Mouse (Mus musculus) myocyte (in vitro differentiated cells): ENCODE results near the gene Tmbim4. TPM values are rescaled to one million over a fixed set of nuclear protein-coding genes. Genes with fewer than 3 reads are reported as not detected.

Experiments
- H3K27me3 ChIP-seq: one replicate; pipeline ENCODE4 v1.6.1; 2011; ENCODE audit not compliant: control insufficient read depth, insufficient read depth, insufficient read length
- H3K36me3 ChIP-seq: one replicate; pipeline ENCODE4 v1.6.1; 2011; ENCODE audit not compliant: control insufficient read depth, insufficient read depth
- H3K4me2 ChIP-seq: one replicate; pipeline ENCODE4 v1.6.1; 2011; ENCODE audit warnings: low read depth, control low read depth
- H3K4me3 ChIP-seq: one replicate; pipeline ENCODE4 v1.5.1; 2011; ENCODE audit warnings: mild to moderate bottlenecking, control low read depth, moderate library complexity
- H3K79me2 ChIP-seq: one replicate; pipeline ENCODE4 v1.6.1; 2011; ENCODE audit not compliant: control insufficient read depth, insufficient read depth
- H3ac ChIP-seq: one replicate; pipeline ENCODE4 v1.6.1; 2011; ENCODE audit not compliant: control insufficient read depth, insufficient read length
- CEBPB ChIP-seq: IDR thresholded peaks from 2 replicates; pipeline ENCODE4 v1.6.1; 2011; ENCODE audit warnings: mild to moderate bottlenecking, moderate library complexity; ENCODE audit not compliant: poor library complexity, insufficient read depth, severe bottlenecking
- E2F4 ChIP-seq: IDR thresholded peaks from one replicate; pipeline ENCODE4 v1.6.1; 2011; ENCODE audit warnings: mild to moderate bottlenecking, control low read depth, moderate library complexity; ENCODE audit not compliant: insufficient read depth
- MAX ChIP-seq: IDR thresholded peaks from one replicate; pipeline ENCODE4 v1.6.1; 2011; ENCODE audit warnings: low read depth, mild to moderate bottlenecking, control low read depth
- MYOD1 ChIP-seq, 3 experiments: IDR thresholded peaks; one replicate each; pipeline ENCODE4 v1.6.1; 2011; ENCODE audit warnings: control low read depth in 2 of 3, low read depth in 2 of 3, mild to moderate bottlenecking in 2 of 3, moderate library complexity in 1 of 3; ENCODE audit not compliant: insufficient read length in 2 of 3, control insufficient read depth in 1 of 3
- MYOG ChIP-seq, 3 experiments: IDR thresholded peaks; one replicate each; pipeline ENCODE4 v1.6.1; 2011; ENCODE audit warnings: control low read depth in 2 of 3, low read depth in 2 of 3, mild to moderate bottlenecking in 2 of 3; ENCODE audit not compliant: insufficient read length in 2 of 3, control insufficient read depth in 1 of 3, insufficient read depth in 1 of 3
- POLR2A ChIP-seq: IDR thresholded peaks from one replicate; pipeline ENCODE4 v1.6.1; 2011; ENCODE audit warnings: low read depth, mild to moderate bottlenecking, control low read depth, moderate library complexity; ENCODE audit not compliant: insufficient read length
- POLR2AphosphoS2 ChIP-seq: IDR thresholded peaks from one replicate; pipeline ENCODE4 v1.6.1; 2011; ENCODE audit warnings: low read depth, control low read depth; ENCODE audit not compliant: insufficient read length
- REST ChIP-seq: IDR thresholded peaks from one replicate; pipeline ENCODE4 v1.6.1; 2011; ENCODE audit warnings: mild to moderate bottlenecking, control low read depth, moderate library complexity; ENCODE audit not compliant: insufficient read depth, insufficient read length
- SRF ChIP-seq: IDR thresholded peaks from one replicate; pipeline ENCODE4 v1.6.1; 2011; ENCODE audit warnings: low read depth; ENCODE audit not compliant: control insufficient read depth, insufficient read length
- TCF12 ChIP-seq: IDR thresholded peaks from one replicate; pipeline ENCODE4 v1.6.1; 2011; ENCODE audit warnings: mild to moderate bottlenecking, control low read depth; ENCODE audit not compliant: poor library complexity, insufficient read depth, severe bottlenecking
- TCF3 ChIP-seq: IDR thresholded peaks from one replicate; pipeline ENCODE4 v1.6.1; 2011; ENCODE audit warnings: low read depth, control low read depth; ENCODE audit not compliant: insufficient read length
- USF1 ChIP-seq: IDR thresholded peaks from one replicate; pipeline ENCODE4 v1.6.1; 2011; ENCODE audit warnings: low read depth, mild to moderate bottlenecking, control low read depth, moderate library complexity
- polyA plus RNA-seq: library from polyadenylated mRNA; unstranded; fragments of >200 nt; fragmentation: generic; extraction: Trizol; gene quantifications from one replicate; pipeline ENCODE4 v1.2.1, GENCODE M21; 2012; ENCODE audit warnings: missing spikeins

The Tmbim4 gene
- polyA plus RNA-seq, 1 experiment = 229 TPM

DNA sequence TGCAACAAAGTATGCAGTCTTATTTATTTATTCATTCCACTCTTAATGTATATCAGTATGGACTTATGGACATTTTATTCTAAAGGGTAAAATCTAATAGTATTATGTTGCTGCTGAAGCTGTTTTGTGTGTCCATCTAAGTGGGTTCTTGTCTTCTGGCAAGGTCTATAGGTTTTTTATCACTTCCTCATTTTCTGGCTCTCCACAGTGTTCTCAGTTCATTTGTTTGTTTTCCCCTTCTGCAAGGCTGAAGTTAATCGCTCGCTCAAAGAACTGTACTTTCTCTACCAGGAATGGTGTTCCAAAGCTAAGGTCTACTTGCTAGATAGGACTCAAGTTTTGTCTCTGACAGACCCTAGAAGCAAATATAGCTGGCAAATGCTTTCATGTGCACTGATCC, 18.0 kb upstream of the Tmbim4 start:
- H3K4me3 ChIP-seq = no peak overlapping the region
- no peak overlapping the region for H3K4me2 ChIP-seq
- H3ac ChIP-seq = no peak overlapping the region
- TF ChIP-seq POLR2AphosphoS2 (no peak), POLR2A (no peak), SRF (no peak), E2F4 (no peak), MAX (no peak), TCF12 (no peak), CEBPB (no peak), USF1 (no peak), REST (no peak)
- no peaks in the 10 kb centered on the region for H3K27me3 ChIP-seq
- H3K36me3 ChIP-seq = no peaks in the 10 kb centered on the region
- no peaks in the 10 kb centered on the region for H3K79me2 ChIP-seq

DNA sequence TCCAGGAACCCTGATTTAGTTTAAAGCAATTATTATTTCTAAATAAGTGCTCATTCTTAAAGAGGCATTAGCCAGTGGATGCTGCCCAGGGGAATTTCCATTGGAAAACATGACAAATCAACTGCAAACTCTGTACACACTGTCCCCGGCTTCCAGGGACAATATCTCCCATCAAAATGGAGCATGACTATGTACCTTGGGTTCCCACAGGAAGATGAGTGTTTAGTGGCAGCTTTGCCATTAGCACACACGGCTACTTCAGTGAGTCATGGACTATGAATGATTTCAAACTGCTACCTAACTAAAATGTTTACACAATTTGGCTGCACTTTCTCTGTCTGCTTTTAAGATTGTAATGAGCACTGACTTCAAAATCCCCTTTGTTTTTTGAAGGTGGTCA, 12.9 kb upstream of the Tmbim4 start:
- H3K4me2 ChIP-seq = no peak overlapping the region

DNA sequence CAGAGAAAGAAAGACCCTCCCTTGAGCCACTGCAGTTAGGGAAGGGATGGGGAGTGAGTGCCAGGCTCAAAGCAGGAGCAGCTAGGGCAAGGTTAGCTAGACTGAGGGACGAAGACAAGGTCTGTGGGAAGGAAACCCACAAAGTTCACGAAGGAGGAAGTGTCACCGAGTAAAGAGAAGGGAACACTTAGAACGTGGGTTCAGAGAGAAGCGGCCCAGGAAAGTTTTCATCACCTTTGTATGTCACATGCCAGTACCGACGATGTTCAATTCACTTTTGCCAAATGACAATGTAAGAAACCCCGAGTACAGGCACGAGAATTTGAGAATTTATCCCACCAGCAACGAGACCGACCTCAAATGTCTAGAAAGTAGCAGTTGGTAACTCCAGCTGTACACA, 12.1 kb upstream of the Tmbim4 start:
- no peak overlapping the region for H3K4me2 ChIP-seq
- H3K4me3 ChIP-seq = no peak overlapping the region
- no peaks in the 10 kb centered on the region for H3K36me3 ChIP-seq
- TF ChIP-seq E2F4 = no peak
- TF ChIP-seq REST = no peak
- no peaks in the 10 kb centered on the region for H3K79me2 ChIP-seq
- no peak overlapping the region for H3ac ChIP-seq
- no peaks in the 10 kb centered on the region for H3K27me3 ChIP-seq

More for the DNA sequence above, 12.9 kb upstream of the Tmbim4 start:
- no peak for TF ChIP-seq MYOD1 (IDR thresholded peaks at IDR 0.05; ENCODE audit: control insufficient read depth in 1 of 3, insufficient read length in 2 of 3, low read depth in 2 of 3)
- TF ChIP-seq SRF = no peak
- no peak for TF ChIP-seq CEBPB
- no peak for TF ChIP-seq POLR2A
- no peak for TF ChIP-seq E2F4
- TF ChIP-seq USF1 = no peak
- TF ChIP-seq REST = no peak
- TF ChIP-seq POLR2AphosphoS2 = no peak
- no peak for TF ChIP-seq TCF12
- no peak for TF ChIP-seq TCF3
- no peak for TF ChIP-seq MYOG (IDR thresholded peaks at IDR 0.05; ENCODE audit: control insufficient read depth in 1 of 3, insufficient read depth in 1 of 3, insufficient read length in 2 of 3, low read depth in 2 of 3)
- no peak for TF ChIP-seq MAX
- H3K36me3 ChIP-seq = no peaks in the 10 kb centered on the region
- no peaks in the 10 kb centered on the region for H3K79me2 ChIP-seq
- H3K27me3 ChIP-seq = no peaks in the 10 kb centered on the region
- H3K4me3 ChIP-seq = no peak overlapping the region
- H3ac ChIP-seq = no peak overlapping the region

DNA sequence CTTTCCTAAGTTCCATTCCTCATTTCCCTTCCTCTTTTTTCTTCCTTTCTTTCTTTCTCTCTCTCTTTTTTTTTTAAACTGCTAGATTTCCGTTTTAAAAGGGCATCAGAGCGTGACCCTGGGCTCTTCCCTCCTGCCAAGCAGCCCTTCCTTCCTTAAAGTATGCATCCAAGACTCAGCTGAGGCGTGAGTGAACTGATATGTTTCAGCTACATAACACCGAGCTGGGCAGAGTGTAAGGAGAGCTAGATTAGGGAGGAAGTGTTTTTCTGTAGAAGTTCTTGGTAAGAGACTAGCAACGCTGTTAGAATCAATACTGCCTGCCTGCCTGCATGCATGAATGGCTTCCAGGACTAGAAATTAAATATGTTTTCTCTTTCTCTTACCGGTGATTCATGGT, 11.6 kb upstream of the Tmbim4 start:
- Histone ChIP-seq H3K4me3 (no peak overlapping the region), H3K4me2 (no peak overlapping the region)
- TF ChIP-seq MAX = no peak
- TF ChIP-seq SRF = no peak
- TF ChIP-seq REST = no peak
- no peak for TF ChIP-seq TCF3
- no peak for TF ChIP-seq CEBPB
- no peak for TF ChIP-seq USF1
- no peak for TF ChIP-seq TCF12
- no peak for TF ChIP-seq POLR2AphosphoS2
- TF ChIP-seq POLR2A = no peak
- TF ChIP-seq MYOD1 (IDR thresholded peaks at IDR 0.05; ENCODE audit: control insufficient read depth in 1 of 3, insufficient read length in 2 of 3, low read depth in 2 of 3) = no peak
- no peak for TF ChIP-seq E2F4
- no peak for TF ChIP-seq MYOG (IDR thresholded peaks at IDR 0.05; ENCODE audit: control insufficient read depth in 1 of 3, insufficient read depth in 1 of 3, insufficient read length in 2 of 3, low read depth in 2 of 3)

DNA sequence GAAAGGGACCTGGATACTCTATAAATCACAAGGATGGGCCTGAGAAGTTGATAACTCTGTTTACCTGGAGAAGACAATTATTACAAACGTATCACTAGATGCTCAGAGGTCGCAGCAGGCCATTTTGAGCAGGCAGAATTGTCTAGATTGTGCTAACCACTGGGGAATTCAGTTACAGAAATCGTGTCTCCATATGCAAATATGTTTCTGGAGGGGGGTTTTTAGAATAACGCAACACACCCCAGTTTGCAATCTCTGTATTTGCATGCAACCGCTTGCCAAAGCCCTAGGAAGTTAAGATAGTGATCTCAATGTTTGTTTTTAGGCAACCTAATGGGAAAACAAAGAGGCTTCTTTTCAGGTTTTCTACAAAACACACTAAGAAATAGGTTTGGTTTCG, 10.2 kb upstream of the Tmbim4 start:
- TF ChIP-seq MAX (no peak), E2F4 (no peak), USF1 (no peak), MYOG (IDR thresholded peaks at IDR 0.05; ENCODE audit: control insufficient read depth in 1 of 3, insufficient read depth in 1 of 3, insufficient read length in 2 of 3, low read depth in 2 of 3) (no peak), SRF (no peak), REST (no peak), CEBPB (no peak), TCF12 (no peak), TCF3 (no peak), POLR2A (no peak), MYOD1 (IDR thresholded peaks at IDR 0.05; ENCODE audit: control insufficient read depth in 1 of 3, insufficient read length in 2 of 3, low read depth in 2 of 3) (no peak), POLR2AphosphoS2 (no peak)
- Histone ChIP-seq H3K36me3 (no peaks in the 10 kb centered on the region), H3K4me3 (no peak overlapping the region), H3ac (no peak overlapping the region), H3K4me2 (no peak overlapping the region), H3K79me2 (no peaks in the 10 kb centered on the region), H3K27me3 (no peaks in the 10 kb centered on the region)

More for the DNA sequence above, 11.6 kb upstream of the Tmbim4 start:
- Histone ChIP-seq H3K36me3 (no peaks in the 10 kb centered on the region), H3K79me2 (no peaks in the 10 kb centered on the region), H3K27me3 (no peaks in the 10 kb centered on the region), H3ac (no peak overlapping the region)
